Mouse (Mus musculus) heart, adult 9 months (tissue): ENCODE measurements at regions not wholly inside any gene's neighbourhood (a gene's known extent, or its start where the extent isn't known, plus 50 kb on each side); places are given as distances from the start of the nearest gene placed in this dataset.
A peak's percentile ranks its signal among the peaks of the same experiment; 100 is the strongest.
"Not testable (repeated sequence)": the region's sequence is repeated elsewhere in the genome, so short reads cannot be mapped to it uniquely, and the experiment has no call there.

ENCODE experiments used
- DNase-seq, 2 experiments: peaks; one replicate each; pipeline ENCODE4 v3.0.0; 2022; ENCODE audit warnings: low spot score in 2 of 2

GRCm38 (mm10) chr14:19080001-19080400 is 185.9 kb upstream of the Ube2e2 start:
- not testable (repeated sequence) for DNase-seq

GRCm38 (mm10) chr14:19041984-19042760 is 148.1 kb upstream of the Ube2e2 start:
- DNase-seq = peak in 1 of 2 experiments; percentile 5

DNA sequence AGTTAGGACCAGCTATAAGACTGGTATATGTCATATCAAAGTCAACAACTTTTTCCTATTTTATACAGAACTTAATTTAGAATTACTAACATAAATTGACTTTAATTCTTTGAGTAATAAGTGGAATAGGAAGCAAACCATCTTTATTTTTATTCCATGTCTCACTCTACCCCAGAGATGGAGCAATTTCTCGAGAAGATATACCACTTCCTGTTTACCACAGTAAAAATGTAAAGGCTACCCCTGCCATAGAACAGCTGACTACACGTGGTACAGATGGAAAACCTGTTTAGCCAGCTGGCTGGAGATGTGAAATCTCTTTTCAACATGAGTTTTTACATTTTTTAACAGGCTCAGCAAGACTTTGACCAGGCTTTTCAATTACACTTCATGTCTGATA is 126.0 kb upstream of the Ube2e2 start:
- no peak for DNase-seq

DNA sequence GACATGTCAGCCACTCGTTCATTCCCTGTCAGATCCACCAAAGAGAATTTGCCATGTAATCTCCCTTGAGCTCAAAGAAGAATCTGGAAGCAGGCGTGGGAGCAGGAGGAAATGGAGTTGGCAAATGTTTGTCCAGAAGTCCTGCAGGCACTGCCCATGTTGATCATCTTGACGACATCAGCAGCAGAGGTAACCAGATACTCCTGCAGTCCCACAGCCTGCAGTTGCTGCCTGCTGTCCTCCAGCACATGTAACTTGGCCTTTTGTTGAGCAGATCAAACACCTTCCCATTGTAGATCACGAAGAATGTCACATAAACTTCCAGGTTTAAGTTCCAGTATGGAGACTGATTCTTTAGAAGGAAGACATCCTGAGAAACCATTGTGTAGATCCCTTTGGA is 121.3 kb upstream of the Ube2e2 start:
- DNase-seq = no peak

- not testable (repeated sequence) for DNase-seq
Measured at GRCm38 (mm10) chr14:19013558-19013957, 119.5 kb upstream of the Ube2e2 start.

- DNase-seq = no peak
Measured at GRCm38 (mm10) chr14:18983901-18984300, 89.8 kb upstream of the Ube2e2 start.

GRCm38 (mm10) chr14:18963864-18964263 is 69.8 kb upstream of the Ube2e2 start:
- DNase-seq = no peak

- DNase-seq = no peak
Measured at GRCm38 (mm10) chr14:18963287-18963686, 69.2 kb upstream of the Ube2e2 start.
